Mouse (Mus musculus) small intestine, adult 2 months (tissue): ENCODE measurements at regions not wholly inside any gene's neighbourhood (a gene's known extent, or its start where the extent isn't known, plus 50 kb on each side); places are given as distances from the start of the nearest gene placed in this dataset.

ENCODE experiments used
- CTCF ChIP-seq: fragments of 200-500 bp; IDR thresholded peaks from 2 replicates; pipeline ENCODE4 v1.5.1; 2012; ENCODE audit warnings: low read depth, mild to moderate bottlenecking, control low read depth, inconsistent platforms, low read length, moderate library complexity, mixed read lengths; ENCODE audit not compliant: insufficient replicate concordance, insufficient read length; ENCODE audit errors: extremely low read depth
- POLR2A ChIP-seq: fragments of 200-500 bp; IDR thresholded peaks from 2 replicates; pipeline ENCODE4 v1.6.1; 2012; ENCODE audit warnings: low read depth, mild to moderate bottlenecking, control low read depth, inconsistent platforms, low read length, moderate library complexity

DNA sequence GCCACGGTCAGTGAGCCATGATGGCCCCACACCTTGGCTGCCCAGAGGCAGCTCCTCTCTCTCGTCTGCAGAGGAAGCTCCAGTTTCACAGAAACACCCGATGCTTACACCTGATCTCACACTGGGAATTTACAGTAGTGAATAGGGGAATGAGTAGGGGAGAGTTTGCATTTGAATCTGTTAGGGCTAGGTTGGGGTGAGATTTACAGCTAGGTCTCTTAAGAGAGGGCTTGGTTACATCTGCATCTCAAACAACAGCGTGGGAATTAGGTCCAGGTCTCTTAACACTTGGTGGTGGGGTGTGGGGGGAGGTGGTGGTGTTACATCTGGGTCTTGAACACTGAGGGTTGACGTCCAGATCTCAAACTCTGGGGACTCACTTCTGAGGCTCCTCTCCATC is 119.3 kb downstream of the Rpl14 start:
- TF ChIP-seq POLR2A: no peak
- TF ChIP-seq CTCF: no peak
